8 mouse cellular contexts compared by ENCODE assay signal in genomic region chr11:46436760-46437458, GRCm38 (mm10). TPM values are rescaled to one million over a fixed set of nuclear protein-coding genes. Genes with fewer than 3 reads are reported as not detected.
DNase-seq lines count a peak whose midpoint lies in the region; ATAC-seq and TF ChIP-seq lines count a peak whose summit lies in the region.

TSS of gene Med7 (plus strand) at chr11:46436925.

- H3K27me3 ChIP-seq in megakaryocyte, embryonic 14.5 days (replicated peaks): no peaks in the 10 kb centered on the region

- no peaks in the 10 kb centered on the region for H3K9me3 ChIP-seq in megakaryocyte, embryonic 14.5 days

- DNase-seq in gastrocnemius, adult 8-10 months (ENCODE audit: low spot score in 2 of 2): peak; percentile 88 to 93
- DNase-seq in hindlimb bud, embryonic 11.5 days (ENCODE audit: extremely low spot score, low read depth, low spot score): peak; percentile 93
- peak; percentile 79 to 95 for DNase-seq in left cerebral cortex, adult 8-10 months (ENCODE audit: low spot score in 2 of 2)
- peak; percentile 98 for DNase-seq in right cerebral cortex, postnatal 10 days (ENCODE audit: low spot score in 2 of 2)
- peak; percentile 84 for DNase-seq in urinary bladder, postnatal 25 days (ENCODE audit: low spot score)

- peak; percentile 98 for ATAC-seq in activated CD4-positive, CD25-positive, alpha-beta regulatory T cell, adult 4 months

- H3K27ac ChIP-seq in cortical plate, adult 2 months (ENCODE audit: insufficient read depth, low read length): 0 out of 2 replicates have a peak within 1 kb of the TSS, but pooled peaks have one; percentile 67

- TF ChIP-seq CTCF in cortical plate, adult 2 months (IDR thresholded peaks at IDR 0.05; ENCODE audit: extremely low read depth, insufficient read depth, low read length): no peak

- TF ChIP-seq POLR2A in cortical plate, adult 2 months (IDR thresholded peaks at IDR 0.05; ENCODE audit: extremely low read depth, insufficient read depth, low read length): peak; percentile 83

- peak within 1 kb of the TSS; percentile 72 for H3K4me3 ChIP-seq in cortical plate, adult 2 months (ENCODE audit: insufficient read depth, low read length)
- peak within 1 kb of the TSS; percentile 96 for H3K4me3 ChIP-seq in megakaryocyte, embryonic 14.5 days (replicated peaks)

- H3K36me3 ChIP-seq in megakaryocyte, embryonic 14.5 days (replicated peaks; ENCODE audit: low read length): peaks cover 36% of the 10 kb centered on the region

- H3K4me1 ChIP-seq in cortical plate, adult 2 months (ENCODE audit: control insufficient read depth, insufficient read depth, low read length): peaks cover 4% of the 10 kb centered on the region
- peaks cover 48% of the 10 kb centered on the region for H3K4me1 ChIP-seq in megakaryocyte, embryonic 14.5 days

RNA-seq across cellular contexts. Expression of gene Med7, which starts in this region (rescaled TPM):
- 10 to 100 TPM; 41.5 to 42.1 TPM for polyA plus RNA-seq in activated CD4-positive, CD25-positive, alpha-beta regulatory T cell, adult 4 months (2017; shearing (Covaris generic))
- 29.4 and 32.8 TPM in 2 replicates for polyA plus RNA-seq in cortical plate, adult 2 months (2012; rRNA removed)
- total RNA-seq in gastrocnemius, adult 8-10 months (2022): 10 to 100 TPM; 13.1 to 18.5 (median 16.9) TPM
- total RNA-seq in left cerebral cortex, adult 8-10 months (2022): 10 to 100 TPM; 22.7 to 31.2 (median 25.8) TPM
- polyA plus RNA-seq in megakaryocyte, embryonic 14.5 days (2012; ENCODE audit: insufficient read depth, low replicate concordance): 96.5 and 121 TPM in 2 replicates

Comparison
In these comparisons a context has a peak if more than half of its experiments do, and no peak if none do; other contexts are left out.
1. Peak in every context shown above with its lines: DNase-seq, ATAC-seq, H3K4me3 ChIP-seq and H3K27ac ChIP-seq.